Mouse (Mus musculus): ENCODE data around the gene Sik2.

Sik2 gene

DNA sequence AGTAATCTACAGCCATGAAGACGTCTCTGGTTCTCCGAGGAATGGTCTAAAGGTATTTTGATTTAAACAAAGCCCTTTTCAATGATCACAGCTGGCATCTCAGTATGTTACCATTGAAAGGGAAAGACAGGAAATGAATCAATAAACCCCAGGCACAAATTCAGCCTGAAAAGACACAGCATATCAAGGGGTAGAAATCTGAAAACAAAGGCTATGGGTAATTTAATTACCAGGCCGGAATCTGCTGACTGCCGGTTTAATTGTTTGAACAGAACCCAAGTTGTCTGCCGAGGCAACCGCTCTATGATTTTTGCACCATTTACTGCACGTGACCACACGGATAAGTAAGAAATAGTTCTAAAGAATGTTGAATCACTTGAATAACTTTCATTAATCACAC lies 22.8 kb downstream of the Sik2 start:
- DNase-seq (ENCODE audit: low read depth, low spot score) = no peak

- no peak for DNase-seq (ENCODE audit: low read depth, low spot score)
These were observed 27.2 kb downstream of the Sik2 start for GRCm38 (mm10) chr9:50981499-50982190.

DNA sequence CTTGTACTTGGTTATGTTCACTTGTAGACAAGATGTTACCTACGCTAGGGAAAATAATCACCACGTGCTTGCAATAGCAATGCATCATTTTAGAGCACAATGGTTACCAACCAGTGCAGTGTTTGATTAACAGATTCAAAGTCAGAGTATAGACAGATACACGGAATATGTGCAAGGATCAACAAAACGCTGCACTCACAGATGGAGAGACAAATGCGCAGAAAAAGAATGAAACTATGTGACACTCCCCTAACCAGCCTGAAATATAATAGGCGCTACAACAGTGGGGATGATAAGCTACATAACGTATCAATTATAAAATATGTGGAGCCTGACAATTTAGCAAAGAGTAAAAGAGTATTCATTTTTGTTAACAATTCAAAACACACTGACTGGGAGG lies 34.2 kb downstream of the Sik2 start:
- DNase-seq (ENCODE audit: low read depth, low spot score) = no peak

- no peak for DNase-seq (ENCODE audit: low read depth, low spot score)
These were observed 38.5 kb downstream of the Sik2 start for GRCm38 (mm10) chr9:50970413-50970812.

GRCm38 (mm10) chr9:50969266-50969665 lies 39.6 kb downstream of the Sik2 start:
- no peak for DNase-seq (ENCODE audit: low read depth, low spot score)

- DNase-seq (ENCODE audit: low read depth, low spot score) = peak; percentile 84
These were observed 42.6 kb downstream of the Sik2 start for GRCm38 (mm10) chr9:50966277-50966676.

DNA sequence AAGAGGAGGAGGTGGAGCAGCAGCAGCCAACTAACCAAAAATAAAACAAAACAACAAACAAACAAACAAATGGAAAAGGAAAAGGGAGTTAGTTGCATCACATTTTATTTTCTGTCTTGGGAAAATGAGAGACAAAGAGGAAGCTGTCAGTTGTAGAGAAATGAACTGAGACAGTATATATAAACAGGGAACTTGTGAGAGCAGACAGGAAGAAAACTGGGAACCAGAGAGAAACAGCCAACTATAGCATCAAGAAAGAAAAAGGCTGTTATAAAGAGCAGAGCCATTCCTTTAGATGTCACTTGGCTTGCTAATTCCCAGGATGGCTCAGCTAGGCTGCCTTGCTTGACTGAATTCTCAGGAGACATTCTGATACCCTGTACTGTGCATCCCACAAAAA lies 43.5 kb downstream of the Sik2 start:
- DNase-seq (ENCODE audit: low read depth, low spot score) = no peak

GRCm38 (mm10) chr9:50964911-50965310 lies 44.0 kb downstream of the Sik2 start:
- no peak for DNase-seq (ENCODE audit: low read depth, low spot score)

- no peak for DNase-seq (ENCODE audit: low read depth, low spot score)
These were observed 50.9 kb downstream of the Sik2 start for GRCm38 (mm10) chr9:50957956-50958489.

DNA sequence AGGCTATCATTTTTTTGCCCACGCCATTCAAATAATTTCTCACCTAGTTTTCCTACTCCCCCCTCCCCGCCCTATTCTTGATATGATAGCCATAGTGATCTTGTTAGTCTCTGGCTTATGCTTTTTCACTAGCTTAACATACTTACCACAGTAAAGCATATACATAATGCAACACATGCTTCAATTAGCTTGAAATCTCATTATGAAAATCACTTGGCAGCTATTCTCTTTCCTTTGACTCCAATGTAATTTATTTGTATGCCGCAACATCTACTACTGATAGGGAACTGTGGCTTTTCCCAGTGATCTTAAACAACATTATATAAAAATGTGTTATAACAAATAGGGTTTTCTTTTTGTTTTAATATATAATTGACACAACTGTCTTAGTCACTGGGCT lies 53.7 kb downstream of the Sik2 start:
- no peak for DNase-seq (ENCODE audit: low read depth, low spot score)

DNA sequence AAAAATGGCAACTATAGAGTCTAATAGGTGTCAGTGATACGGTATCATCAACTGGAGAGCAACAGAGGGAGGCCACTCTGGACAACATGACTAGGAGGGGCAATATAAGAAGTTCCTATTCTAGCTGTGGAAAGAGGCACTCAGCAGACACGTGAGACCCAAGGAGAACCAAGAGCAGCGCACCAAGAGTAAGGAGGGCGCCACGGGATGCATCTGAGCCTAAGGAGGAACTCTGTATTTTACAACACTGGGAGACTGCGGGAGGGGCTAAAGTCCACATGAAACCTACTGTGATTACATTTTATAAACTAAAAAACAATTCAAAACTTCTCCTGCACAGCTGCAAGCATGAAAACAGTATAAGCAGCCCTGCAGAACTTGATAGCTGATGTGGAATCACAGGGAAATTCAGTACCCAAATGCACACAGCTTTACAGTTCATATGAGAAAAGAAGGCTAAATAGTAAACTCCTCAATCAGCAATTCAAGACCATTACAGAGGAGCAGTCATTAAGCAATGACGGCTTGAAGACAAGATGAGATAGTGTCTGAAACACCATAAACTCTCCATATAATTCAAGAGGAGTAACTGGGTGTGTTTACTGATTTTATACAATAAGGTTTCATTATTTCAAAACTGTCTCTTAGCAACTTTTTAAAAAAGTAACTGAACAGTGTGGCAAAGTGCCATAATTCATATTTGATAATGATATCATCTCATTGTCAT lies 60.6 kb downstream of the Sik2 start:
- DNase-seq (ENCODE audit: low read depth, low spot score) = peak; percentile 33

DNA sequence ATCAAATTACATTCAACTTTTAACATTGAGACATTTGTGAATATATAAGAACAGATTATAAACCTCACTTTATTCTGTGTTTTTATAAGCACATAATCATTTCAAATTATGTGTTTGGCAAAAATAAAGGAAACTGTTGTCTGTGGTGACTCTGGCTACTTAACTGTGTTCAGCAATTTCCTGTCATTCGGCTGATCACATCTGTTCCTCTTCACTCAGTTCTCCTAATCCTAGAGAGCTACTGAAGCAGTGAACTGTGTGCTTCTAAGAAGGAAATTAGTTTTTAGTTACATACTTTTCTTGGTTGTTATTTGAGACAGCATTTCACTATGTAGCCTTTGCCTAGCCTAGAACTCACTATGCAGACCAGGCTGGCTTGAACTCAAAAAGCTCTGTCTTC lies 62.5 kb downstream of the Sik2 start:
- no peak for DNase-seq (ENCODE audit: low read depth, low spot score)

DNA sequence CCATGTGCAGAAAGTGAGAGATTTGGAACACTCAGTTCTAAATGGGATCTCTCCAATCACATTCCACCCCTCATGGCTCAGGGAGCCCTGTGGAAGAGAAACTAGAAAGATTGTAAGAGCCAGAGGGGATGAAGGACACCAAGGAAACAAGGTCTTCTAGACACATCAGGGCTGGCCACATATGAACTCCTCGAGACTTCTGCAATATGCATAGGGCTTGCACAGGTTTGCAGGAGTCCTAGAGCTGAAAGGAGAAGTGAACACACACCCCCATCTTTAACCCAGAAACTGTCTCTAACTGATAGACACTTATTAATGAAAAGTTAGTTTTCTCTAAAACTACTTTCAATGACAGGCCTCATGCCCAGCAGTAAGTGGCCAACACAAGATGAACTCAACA lies 64.0 kb downstream of the Sik2 start:
- DNase-seq (ENCODE audit: low read depth, low spot score) = no peak

- no peak for DNase-seq (ENCODE audit: low read depth, low spot score)
These were observed 66.2 kb downstream of the Sik2 start for GRCm38 (mm10) chr9:50942711-50943110.

GRCm38 (mm10) chr9:50941804-50942401 lies 67.0 kb downstream of the Sik2 start:
- no peak for DNase-seq (ENCODE audit: low read depth, low spot score)

GRCm38 (mm10) chr9:50929986-50930385 lies 78.9 kb downstream of the Sik2 start:
- DNase-seq (ENCODE audit: low read depth, low spot score) = no peak

DNA sequence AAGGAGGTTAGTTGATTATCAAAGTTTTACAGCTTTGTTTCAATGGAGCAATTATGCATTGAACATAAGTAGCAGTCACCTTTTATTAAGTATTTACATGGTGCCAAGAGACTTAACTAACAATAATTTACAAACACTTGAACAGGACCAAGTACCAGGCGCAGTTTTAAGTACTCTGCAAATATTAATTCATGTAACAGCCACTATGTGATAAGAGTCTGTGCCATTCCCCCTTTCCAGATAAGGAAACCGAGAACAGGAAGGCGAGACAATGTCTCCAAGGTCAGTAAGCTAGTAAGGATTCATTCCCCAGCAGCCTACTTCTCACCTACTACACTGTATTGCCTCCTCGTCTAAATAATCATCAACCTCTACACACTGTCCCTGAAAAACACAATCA lies 83.1 kb downstream of the Sik2 start:
- no peak for DNase-seq (ENCODE audit: low read depth, low spot score)

GRCm38 (mm10) chr9:50924454-50924853 lies 84.4 kb downstream of the Sik2 start:
- DNase-seq (ENCODE audit: low read depth, low spot score) = no peak

DNA sequence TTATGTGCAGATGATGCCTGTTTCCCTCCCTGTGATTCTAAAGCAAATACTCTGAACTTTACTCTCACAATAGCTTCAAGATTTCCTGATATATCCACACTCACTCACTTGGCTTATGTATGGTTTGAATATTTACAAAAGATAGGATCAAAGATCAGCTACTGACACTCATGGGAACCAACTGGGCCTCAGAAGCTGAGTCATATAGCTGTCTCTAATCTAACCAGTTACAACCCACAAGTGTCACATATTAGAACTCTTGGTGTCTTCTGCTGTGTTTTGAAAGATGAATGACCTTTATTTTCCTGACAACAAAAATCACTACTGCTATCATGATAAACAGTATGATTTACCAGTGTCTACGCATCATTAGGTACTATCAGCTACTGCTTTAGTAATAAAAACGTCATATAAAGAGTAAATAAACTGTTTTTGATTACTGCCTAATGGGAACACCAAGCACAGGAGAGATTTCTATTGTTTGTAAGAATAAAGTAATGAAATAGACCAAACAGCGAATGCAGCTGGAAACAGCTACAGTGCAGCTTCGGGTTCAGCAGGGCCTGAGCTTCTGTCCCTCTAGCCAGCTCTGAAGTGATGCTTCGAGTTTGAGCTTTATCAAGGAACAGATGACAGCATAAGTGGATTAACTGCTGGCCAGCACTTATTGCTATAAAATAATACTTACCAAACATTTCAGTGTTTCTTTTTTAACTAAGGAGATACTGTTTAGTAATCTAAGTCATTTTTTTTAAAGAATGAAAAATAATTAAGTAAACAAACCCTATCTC lies 86.3 kb downstream of the Sik2 start:
- no peak for DNase-seq (ENCODE audit: low read depth, low spot score)

GRCm38 (mm10) chr9:50920933-50921895 lies 87.7 kb downstream of the Sik2 start:
- no peak for DNase-seq (ENCODE audit: low read depth, low spot score)

DNA sequence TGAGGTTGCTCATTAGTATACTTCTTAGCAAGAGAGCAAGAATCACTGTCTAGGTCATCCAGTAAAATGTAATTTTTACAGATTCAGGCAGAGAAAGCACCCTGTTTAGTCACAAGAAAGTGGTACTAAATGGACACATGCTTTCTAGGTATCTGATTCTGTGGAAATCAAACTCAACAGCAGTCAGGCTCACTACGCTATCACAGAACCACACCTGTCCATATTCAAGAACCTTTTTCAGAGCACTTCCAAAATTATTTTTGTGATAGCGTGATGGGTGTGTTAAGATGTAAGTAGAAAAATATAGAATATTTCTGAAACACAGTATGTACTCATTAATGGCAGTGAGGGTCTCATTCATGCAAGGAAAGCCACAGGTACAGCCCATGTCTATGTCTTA lies 89.3 kb downstream of the Sik2 start:
- DNase-seq (ENCODE audit: low read depth, low spot score) = no peak
